Mouse (Mus musculus): ENCODE data around the gene Nbea.

DNA sequence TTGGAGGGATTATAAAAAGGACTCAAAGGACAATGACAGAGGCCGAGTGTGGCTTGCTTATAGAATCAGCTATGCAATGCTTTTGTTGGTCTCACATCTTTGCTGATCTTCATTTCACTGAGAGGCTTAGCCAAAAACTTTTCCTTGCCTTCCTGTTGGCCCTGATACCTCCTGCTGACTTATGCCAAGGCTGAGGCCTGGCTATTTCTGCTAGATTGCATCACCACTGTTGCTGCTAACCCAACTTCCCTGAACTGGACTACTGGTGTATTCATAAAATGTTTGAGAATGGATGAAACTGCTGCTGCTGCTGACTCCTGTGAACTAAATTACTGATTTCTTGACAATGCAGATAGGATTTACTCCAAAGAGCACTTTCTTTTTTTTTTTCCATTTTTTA is 274.2 kb downstream of the Nbea start:
- TF ChIP-seq ZNF384 (IDR thresholded peaks at IDR 0.05; ENCODE audit: low read depth, low read length) (no peak), CHD2 (IDR thresholded peaks at IDR 0.05; ENCODE audit: low read depth, low read length) (no peak), MAFK (IDR thresholded peaks at IDR 0.05; ENCODE audit: insufficient read depth, low read depth, low read length) (no peak)

Data from ES-E14 (cell line).